Mouse (Mus musculus) brown adipose tissue, adult 24 weeks (tissue): ENCODE results near the gene Lhfpl3. TPM values are rescaled to one million over a fixed set of nuclear protein-coding genes. Genes with fewer than 3 reads are reported as not detected.

Source experiments
- H3K27ac ChIP-seq: fragments of 200-500 bp; replicated peaks from 2 replicates; pipeline ENCODE4 v1.5.1; 2012; ENCODE audit warnings: low read depth, mild to moderate bottlenecking, low read length
- H3K4me1 ChIP-seq: fragments of 200-500 bp; 2 replicates; pipeline ENCODE4 v1.6.1; 2012; ENCODE audit warnings: low read length, mixed read lengths; ENCODE audit not compliant: control insufficient read depth, insufficient read depth, insufficient read length
- H3K4me3 ChIP-seq: fragments of 200-500 bp; 2 replicates; pipeline ENCODE4 v1.5.1; 2012; ENCODE audit warnings: low read depth, mild to moderate bottlenecking, low read length, moderate library complexity; ENCODE audit not compliant: insufficient read depth
- polyA plus RNA-seq: library from polyadenylated mRNA; stranded (reverse); fragments of >200 nt; gene quantifications from 2 replicates; pipeline ENCODE4 v1.2.4, GENCODE M21; 2012; ENCODE audit not compliant: missing spikeins, insufficient read depth, insufficient read length

Gene Lhfpl3
- polyA plus RNA-seq, 1 experiment, result 0.40 TPM

GRCm38 (mm10) chr5:23251462-23252224 is 505.8 kb downstream of the Lhfpl3 start:
- H3K4me1 ChIP-seq, result peaks cover 18% of the 10 kb centered on the region; the same call in 1 of the 2 replicates
- H3K4me3 ChIP-seq, result peak overlapping the region; percentile 47
- peak overlapping the region; percentile 98 for H3K27ac ChIP-seq

GRCm38 (mm10) chr5:23255816-23256418 is 510.1 kb downstream of the Lhfpl3 start:
- no peak overlapping the region for H3K4me3 ChIP-seq
- peaks cover 7% of the 10 kb centered on the region; the same call in 1 of the 2 replicates for H3K4me1 ChIP-seq
- H3K27ac ChIP-seq, result no peak overlapping the region

- no peak overlapping the region for H3K27ac ChIP-seq
- no peak overlapping the region for H3K4me3 ChIP-seq
- no peaks in the 10 kb centered on the region for H3K4me1 ChIP-seq
Observed at GRCm38 (mm10) chr5:23273309-23273708, 527.5 kb downstream of the Lhfpl3 start.

GRCm38 (mm10) chr5:23279364-23279763 is 533.5 kb downstream of the Lhfpl3 start:
- Histone ChIP-seq H3K27ac (no peak overlapping the region), H3K4me1 (peaks cover 4% of the 10 kb centered on the region; the same call in 1 of the 2 replicates), H3K4me3 (no peak overlapping the region)

- peaks cover 4% of the 10 kb centered on the region; the same call in 1 of the 2 replicates for H3K4me1 ChIP-seq
- no peak overlapping the region for H3K4me3 ChIP-seq
- no peak overlapping the region for H3K27ac ChIP-seq
Observed at GRCm38 (mm10) chr5:23284884-23285283, 539.0 kb downstream of the Lhfpl3 start.

- no peak overlapping the region for H3K4me3 ChIP-seq
- H3K27ac ChIP-seq, result no peak overlapping the region
- no peaks in the 10 kb centered on the region for H3K4me1 ChIP-seq
Observed at GRCm38 (mm10) chr5:23289149-23289548, 543.3 kb downstream of the Lhfpl3 start.

Other genes with a start within 250 kb of the Lhfpl3 start
- gene Orc5, start 195.6 kb upstream of the Lhfpl3 start, polyA plus RNA-seq, result 15.3 and 18.1 TPM in 2 replicates